Mouse (Mus musculus) T-helper 1 cell (primary cell): ENCODE data around the gene Sp140.
"Not testable (repeated sequence)": the region's sequence is repeated elsewhere in the genome, so short reads cannot be mapped to it uniquely, and the experiment has no call there.

Experiments used
- in situ Hi-C: fragments of 300-600 bp; cut with MboI, MseI; formaldehyde crosslinking; loops from one replicate; pipeline ENCODE4 v1.15.1; 2025; ENCODE audit warnings: high pct_unique_total_duplicates

Gene Sp140

GRCm38 (mm10) chr1:85600078-85600477 lies at the start of gene Sp140:
Gene Sp140, plus strand, starts transcription at chr1:85600378.
- in situ Hi-C loops, result not testable (repeated sequence)

GRCm38 (mm10) chr1:85555261-85555660 lies 44.9 kb upstream of the Sp140 start:
- in situ Hi-C loops, result not testable (repeated sequence)

GRCm38 (mm10) chr1:85573554-85573953 lies 26.6 kb upstream of the Sp140 start:
- in situ Hi-C loops, result loop anchor here (10.0 kb wide), 1 partner anchor 119 kb away; no protein-coding TSS in a partner anchor

GRCm38 (mm10) chr1:85575376-85575775 lies 24.8 kb upstream of the Sp140 start, which contains the start of gene G530012D18Rik:
Gene G530012D18Rik, plus strand, starts transcription at chr1:85575676.
- in situ Hi-C loops, result loop anchor here (5.0 to 25.0 kb wide), 3 partner anchors 121 to 583 kb away; no protein-coding TSS in a partner anchor

- in situ Hi-C loops, result loop anchor here (5.0 to 25.0 kb wide), 3 partner anchors 124 to 586 kb away; no protein-coding TSS in a partner anchor
Observed at GRCm38 (mm10) chr1:85578372-85579010, 21.7 kb upstream of the Sp140 start.

- in situ Hi-C loops, result loop anchor here (5.0 to 25.0 kb wide), 4 partner anchors 88 to 587 kb away; no protein-coding TSS in a partner anchor
Observed at GRCm38 (mm10) chr1:85579199-85580147, 20.7 kb upstream of the Sp140 start.

- in situ Hi-C loops, result loop anchor here (5.0 to 25.0 kb wide), 2 partner anchors 87 to 157 kb away; no protein-coding TSS in a partner anchor
Observed at GRCm38 (mm10) chr1:85580148-85580534, 20.0 kb upstream of the Sp140 start.

- in situ Hi-C loops, result loop anchor here (5.0 to 25.0 kb wide), 2 partner anchors 87 to 157 kb away; no protein-coding TSS in a partner anchor
Observed at GRCm38 (mm10) chr1:85580578-85580977, 19.6 kb upstream of the Sp140 start.

- in situ Hi-C loops, result loop anchor here (5.0 to 25.0 kb wide), 2 partner anchors 86 to 156 kb away; no protein-coding TSS in a partner anchor
Observed at GRCm38 (mm10) chr1:85581518-85581917, 18.7 kb upstream of the Sp140 start.

- in situ Hi-C loops, result loop anchor here (25.0 kb wide), 1 partner anchor 149 kb away; no protein-coding TSS in a partner anchor
Observed at GRCm38 (mm10) chr1:85588697-85589096, 11.5 kb upstream of the Sp140 start.

GRCm38 (mm10) chr1:85592526-85592925 lies 7.7 kb upstream of the Sp140 start:
- in situ Hi-C loops, result loop anchor here (10.0 to 25.0 kb wide), 2 partner anchors 145 to 222 kb away; no protein-coding TSS in a partner anchor

- in situ Hi-C loops, result loop anchor here (5.0 to 25.0 kb wide), 4 partner anchors 139 to 486 kb away; partner anchors contain the start of gene C130026I21Rik
Observed at GRCm38 (mm10) chr1:85598271-85599012, 1.7 kb upstream of the Sp140 start, which contains the start of gene Sp110. Gene Sp110, minus strand, starts transcription at chr1:85598817.

- in situ Hi-C loops, result not testable (repeated sequence)
Observed at GRCm38 (mm10) chr1:85600794-85601193, 616 bp downstream of the Sp140 start.

- in situ Hi-C loops, result not testable (repeated sequence)
Observed at GRCm38 (mm10) chr1:85604341-85604740, 4.2 kb downstream of the Sp140 start.

- in situ Hi-C loops, result not testable (repeated sequence)
Observed at GRCm38 (mm10) chr1:85608361-85608760, 8.2 kb downstream of the Sp140 start.

- in situ Hi-C loops, result loop anchor here (10.0 kb wide), 1 partner anchor 356 kb away; no protein-coding TSS in a partner anchor
Observed at GRCm38 (mm10) chr1:85610581-85610980, 10.4 kb downstream of the Sp140 start.

- in situ Hi-C loops, result loop anchor here (10.0 kb wide), 1 partner anchor 360 kb away; no protein-coding TSS in a partner anchor
Observed at GRCm38 (mm10) chr1:85615096-85615495, 14.9 kb downstream of the Sp140 start.

GRCm38 (mm10) chr1:85615819-85616218 lies 15.6 kb downstream of the Sp140 start:
- in situ Hi-C loops, result loop anchor here (10.0 kb wide), 1 partner anchor 361 kb away; no protein-coding TSS in a partner anchor

- in situ Hi-C loops, result loop anchor here (10.0 kb wide), 1 partner anchor 362 kb away; no protein-coding TSS in a partner anchor
Observed at GRCm38 (mm10) chr1:85617161-85617560, 17.0 kb downstream of the Sp140 start.

GRCm38 (mm10) chr1:85618689-85619088 lies 18.5 kb downstream of the Sp140 start:
- in situ Hi-C loops, result loop anchor here (10.0 kb wide), 1 partner anchor 364 kb away; no protein-coding TSS in a partner anchor
